Mouse (Mus musculus) erythroblast, embryonic 14.5 days (primary cell): ENCODE data around the gene Ier2. TPM values are rescaled to one million over a fixed set of nuclear protein-coding genes. Genes with fewer than 3 reads are reported as not detected.

ENCODE experiments used
- H3K27me3 ChIP-seq: 2 replicates; pipeline ENCODE4 v1.6.1; 2012; ENCODE audit warnings: inconsistent platforms; ENCODE audit not compliant: control insufficient read depth
- H3K36me3 ChIP-seq: 2 replicates; pipeline ENCODE4 v1.6.1; 2012; ENCODE audit warnings: mild to moderate bottlenecking, inconsistent platforms; ENCODE audit not compliant: control insufficient read depth
- H3K4me1 ChIP-seq: 2 replicates; pipeline ENCODE4 v1.6.1; 2012; ENCODE audit warnings: inconsistent platforms; ENCODE audit not compliant: control insufficient read depth
- H3K4me3 ChIP-seq: replicated peaks from 2 replicates; pipeline ENCODE3; 2012; ENCODE audit warnings: moderate library complexity, mild to moderate bottlenecking, inconsistent platforms
- H3K9me3 ChIP-seq: 2 replicates; pipeline ENCODE4 v1.6.1; 2012; ENCODE audit warnings: low read length, inconsistent platforms, mixed read lengths; ENCODE audit not compliant: control insufficient read depth
- GATA1 ChIP-seq: IDR thresholded peaks from 2 replicates; pipeline ENCODE4 v1.6.1; 2012; ENCODE audit warnings: low read length, inconsistent platforms, mixed read lengths
- TAL1 ChIP-seq: IDR thresholded peaks from 3 replicates; pipeline ENCODE4 v1.6.1; 2012; ENCODE audit warnings: low read length, inconsistent platforms, mixed read lengths
- polyA plus RNA-seq: library from polyadenylated mRNA; stranded (reverse); fragments of >175 nt; gene quantifications from 2 replicates; pipeline ENCODE4 v1.2.3, GENCODE M21; 2012

Ier2 gene
- polyA plus RNA-seq, 1 experiment, result 17.2 TPM

GRCm38 (mm10) chr8:84668081-84668480 is 5.4 kb upstream of the Ier2 start:
- H3K4me3 ChIP-seq, result no peak overlapping the region
- H3K36me3 ChIP-seq, result peaks cover 50% of the 10 kb centered on the region
- H3K9me3 ChIP-seq, result no peaks in the 10 kb centered on the region
- TF ChIP-seq TAL1, result no peak
- TF ChIP-seq GATA1, result no peak
- no peaks in the 10 kb centered on the region for H3K27me3 ChIP-seq
- H3K4me1 ChIP-seq, result peaks cover 59% of the 10 kb centered on the region

- TF ChIP-seq GATA1, result no peak
- no peak for TF ChIP-seq TAL1
- H3K27me3 ChIP-seq, result no peaks in the 10 kb centered on the region
- peaks cover 24% of the 10 kb centered on the region for H3K36me3 ChIP-seq
- peak overlapping the region; percentile 92 for H3K4me3 ChIP-seq
- H3K4me1 ChIP-seq, result peaks cover 81% of the 10 kb centered on the region
- no peaks in the 10 kb centered on the region for H3K9me3 ChIP-seq
Observed at GRCm38 (mm10) chr8:84665385-84665893, 2.8 kb upstream of the Ier2 start.

GRCm38 (mm10) chr8:84664566-84665384 is 2.1 kb upstream of the Ier2 start:
- no peaks in the 10 kb centered on the region for H3K9me3 ChIP-seq
- H3K4me3 ChIP-seq, result peak overlapping the region; percentile 92
- peaks cover 20% of the 10 kb centered on the region for H3K36me3 ChIP-seq
- peaks cover 84% of the 10 kb centered on the region for H3K4me1 ChIP-seq
- TF ChIP-seq GATA1 (no peak), TAL1 (no peak)
- H3K27me3 ChIP-seq, result peaks cover 2% of the 10 kb centered on the region

GRCm38 (mm10) chr8:84663483-84664327 is 1.1 kb upstream of the Ier2 start:
- TF ChIP-seq GATA1 (no peak), TAL1 (no peak)
- peaks cover 19% of the 10 kb centered on the region for H3K36me3 ChIP-seq
- H3K27me3 ChIP-seq, result peaks cover 3% of the 10 kb centered on the region
- peaks cover 93% of the 10 kb centered on the region for H3K4me1 ChIP-seq
- peak overlapping the region; percentile 92 for H3K4me3 ChIP-seq
- no peaks in the 10 kb centered on the region for H3K9me3 ChIP-seq

GRCm38 (mm10) chr8:84661961-84662571 is 586 bp downstream of the Ier2 start:
- Histone ChIP-seq H3K4me3 (peak overlapping the region; percentile 92), H3K9me3 (no peaks in the 10 kb centered on the region), H3K27me3 (peaks cover 3% of the 10 kb centered on the region), H3K4me1 (peaks cover 90% of the 10 kb centered on the region), H3K36me3 (peaks cover 7% of the 10 kb centered on the region)
- TF ChIP-seq TAL1, result no peak
- no peak for TF ChIP-seq GATA1

GRCm38 (mm10) chr8:84661458-84661871 is 1.2 kb downstream of the Ier2 start:
- Histone ChIP-seq H3K27me3 (peaks cover 3% of the 10 kb centered on the region), H3K4me1 (peaks cover 90% of the 10 kb centered on the region)

GRCm38 (mm10) chr8:84660819-84661457 is 1.7 kb downstream of the Ier2 start:
- peaks cover 91% of the 10 kb centered on the region for H3K4me1 ChIP-seq
- TF ChIP-seq TAL1 (no peak), GATA1 (no peak)

More at GRCm38 (mm10) chr8:84661458-84661871, 1.2 kb downstream of the Ier2 start:
- H3K36me3 ChIP-seq, result peaks cover 2% of the 10 kb centered on the region; the same call in 1 of the 2 replicates
- no peak for TF ChIP-seq TAL1
- no peak for TF ChIP-seq GATA1
- peak overlapping the region; percentile 92 for H3K4me3 ChIP-seq
- no peaks in the 10 kb centered on the region for H3K9me3 ChIP-seq

GRCm38 (mm10) chr8:84659936-84660818 is 2.5 kb downstream of the Ier2 start:
- Histone ChIP-seq H3K36me3 (no peaks in the 10 kb centered on the region), H3K4me3 (peak overlapping the region; percentile 92), H3K9me3 (no peaks in the 10 kb centered on the region), H3K27me3 (peaks cover 15% of the 10 kb centered on the region), H3K4me1 (peaks cover 89% of the 10 kb centered on the region)
- TF ChIP-seq GATA1 (no peak), TAL1 (no peak)

More at GRCm38 (mm10) chr8:84660819-84661457, 1.7 kb downstream of the Ier2 start:
- H3K9me3 ChIP-seq, result no peaks in the 10 kb centered on the region
- peaks cover 8% of the 10 kb centered on the region for H3K27me3 ChIP-seq
- peak overlapping the region; percentile 92 for H3K4me3 ChIP-seq
- no peaks in the 10 kb centered on the region for H3K36me3 ChIP-seq
